ENCODE assay signal across 23 mouse cellular contexts in the genomic region with DNA sequence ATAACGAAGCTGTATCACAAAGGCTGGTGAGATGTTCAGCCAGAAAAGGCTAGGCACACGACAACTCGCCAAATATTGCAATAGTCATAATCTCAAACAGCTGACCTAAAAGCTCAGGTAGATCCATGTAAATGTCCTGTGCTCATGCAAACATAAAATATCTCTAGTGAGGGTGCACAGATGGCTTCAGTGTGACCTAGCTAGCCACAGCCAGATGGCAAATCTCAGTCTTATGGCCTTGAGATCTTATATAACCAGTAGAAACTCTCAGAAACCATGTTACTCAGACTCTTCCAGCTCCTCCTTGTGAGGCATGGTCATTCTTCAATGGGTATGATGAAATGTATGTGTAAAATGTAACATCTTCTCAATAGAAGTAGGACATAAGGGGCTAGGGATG.
DNase-seq lines count a peak whose midpoint lies in the region; TF ChIP-seq lines count a peak whose summit lies in the region.
"Had no signal": no experiment of that assay in that cellular context is flagged by ENCODE, and none has a peak within 500 bp of the region (broad histone marks: within the 10 kb centered on the region; RNA-seq: fewer than 3 reads in every experiment).

No protein-coding gene starts in this region.

- H3K4me3 ChIP-seq in cerebellum, adult 2 months (replicated peaks; ENCODE audit: insufficient read depth, low read depth, low read length) = no peak overlapping the region
- H3K4me3 ChIP-seq: embryonic facial prominence, embryonic 10.5 days; embryonic facial prominence, embryonic 13.5 days; erythroblast, embryonic 14.5 days; forebrain, embryonic 12.5 days; forebrain, embryonic 15.5 days; heart, adult 2 months; heart, embryonic 10.5 days; heart, embryonic 13.5 days had no signal

- no peaks in the 10 kb centered on the region for H3K27me3 ChIP-seq in cerebellum, adult 2 months (ENCODE audit: control insufficient read depth, insufficient read depth, low read length)
- H3K27me3 ChIP-seq: embryonic facial prominence, embryonic 13.5 days; forebrain, embryonic 12.5 days; forebrain, embryonic 15.5 days; heart, embryonic 13.5 days had no signal

- TF ChIP-seq CTCF in cerebellum, adult 2 months (IDR thresholded peaks at IDR 0.05; ENCODE audit: borderline replicate concordance, insufficient read depth, low read depth, low read length) = no peak

- H3K4me1 ChIP-seq in cerebellum, adult 2 months (ENCODE audit: control insufficient read depth, insufficient read depth, low read length) = peaks cover 12% of the 10 kb centered on the region
- H3K4me1 ChIP-seq: embryonic facial prominence, embryonic 10.5 days; embryonic facial prominence, embryonic 13.5 days; forebrain, embryonic 12.5 days; forebrain, embryonic 15.5 days had no signal

- no peak overlapping the region; the same call in 1 of the 2 replicates for H3K27ac ChIP-seq in cerebellum, adult 2 months (ENCODE audit: insufficient read depth, low read length)
- H3K27ac ChIP-seq: embryonic facial prominence, embryonic 10.5 days; embryonic facial prominence, embryonic 13.5 days; forebrain, embryonic 12.5 days; forebrain, embryonic 15.5 days; heart, adult 2 months; heart, embryonic 10.5 days; heart, embryonic 13.5 days; hindbrain, embryonic 14.5 days; hindbrain, postnatal 0 days had no signal

- TF ChIP-seq POLR2A in cerebellum, adult 2 months (IDR thresholded peaks at IDR 0.05; ENCODE audit: borderline replicate concordance, insufficient read depth, low read length) = no peak

- WGBS in cerebellum, adult 2 months = 24% methylated on average over 3 of the region's 3 CpGs

- peak; percentile 62 for DNase-seq in cerebellum, adult 11-12 months
- DNase-seq in cerebellum, postnatal 4 days (ENCODE audit: low spot score in 2 of 2) = no peak
- DNase-seq in cerebellum, adult 2 months = peak; percentile 26 to 62
- DNase-seq in cerebellum, adult 9-11 months = peak; percentile 60
- no peak for DNase-seq in spleen, postnatal 36 days (ENCODE audit: low spot score in 2 of 2)
- DNase-seq in spleen, postnatal 10 days (ENCODE audit: low spot score in 2 of 2) = no peak
- DNase-seq: adrenal gland, postnatal 10 days; adrenal gland, postnatal 36 days; gastrocnemius, postnatal 25 days; heart, adult 2 months; heart, postnatal 14 days; heart, postnatal 4 days; kidney, adult 18-20 months; kidney, adult 9 months had no signal

Comparison
In these comparisons a context has a peak if more than half of its experiments do, and no peak if none do; other contexts are left out.
1. DNase-seq: peak in cerebellum, adult 11-12 months (single experiment), cerebellum, adult 2 months (2 of 2) and cerebellum, adult 9-11 months (single experiment); none in cerebellum, postnatal 4 days (0 of 2), spleen, postnatal 36 days (0 of 2) and spleen, postnatal 10 days (0 of 2).